Mouse (Mus musculus) liver, embryonic 15.5 days (tissue): ENCODE data around the gene Kdm5b. TPM values are rescaled to one million over a fixed set of nuclear protein-coding genes. Genes with fewer than 3 reads are reported as not detected.
"Not testable (repeated sequence)": the region's sequence is repeated elsewhere in the genome, so short reads cannot be mapped to it uniquely, and the experiment has no call there.

Experiments
- ATAC-seq: fragments of 200-750 bp; cut with Nextera tagmentation; 2 replicates; pipeline ENCODE4 v1.8.0; 2017; ENCODE audit warnings: moderate number of reproducible peaks, mild to moderate bottlenecking, moderate library complexity; ENCODE audit not compliant: insufficient read depth
- H3K27ac ChIP-seq: fragments of 300-500 bp; sonication (generic); replicated peaks from 2 replicates; pipeline ENCODE4 v1.5.1; 2015; ENCODE audit warnings: mild to moderate bottlenecking, inconsistent platforms
- H3K27me3 ChIP-seq: fragments of 300-500 bp; sonication (generic); 2 replicates; pipeline ENCODE4 v1.6.1; 2015; ENCODE audit warnings: mild to moderate bottlenecking, inconsistent platforms
- H3K36me3 ChIP-seq: fragments of 300-500 bp; sonication (generic); replicated peaks from 2 replicates; pipeline ENCODE4 v1.6.1; 2015; ENCODE audit warnings: moderate library complexity, mild to moderate bottlenecking, inconsistent platforms
- H3K4me1 ChIP-seq: fragments of 300-500 bp; sonication (generic); replicated peaks from 2 replicates; pipeline ENCODE4 v1.6.1; 2015; ENCODE audit warnings: inconsistent platforms
- H3K4me2 ChIP-seq: fragments of 300-500 bp; sonication (generic); 2 replicates; pipeline ENCODE4 v1.6.1; 2015; ENCODE audit warnings: moderate library complexity, mild to moderate bottlenecking, inconsistent platforms
- H3K4me3 ChIP-seq: fragments of 300-500 bp; sonication (generic); replicated peaks from 2 replicates; pipeline ENCODE4 v1.5.1; 2015; ENCODE audit warnings: mild to moderate bottlenecking, inconsistent platforms
- H3K9ac ChIP-seq: fragments of 300-500 bp; sonication (generic); 2 replicates; pipeline ENCODE4 v1.6.1; 2015; ENCODE audit warnings: moderate library complexity, mild to moderate bottlenecking, inconsistent platforms
- H3K9me3 ChIP-seq: fragments of 300-500 bp; sonication (generic); replicated peaks from 2 replicates; pipeline ENCODE4 v1.6.1; 2016; ENCODE audit warnings: inconsistent platforms
- WGBS: fragments of 180-500 bp; shearing (Covaris S2); methylation state at CpG from one replicate; pipeline ENCODE4 v1.1.7; 2015; ENCODE audit warnings: mixed read lengths; ENCODE audit not compliant: insufficient replicate concordance; 5-methylcytosine and 5-hydroxymethylcytosine counted together
- polyA plus RNA-seq: library from polyadenylated mRNA; unstranded; fragments of >200 nt; fragmentation: Nextera tagmentation; extraction: Ambion mirVana; gene quantifications from 2 replicates; pipeline ENCODE4 v1.2.1, GENCODE M21; 2015

Kdm5b gene
- 5.6 TPM in 2 replicates for polyA plus RNA-seq

GRCm38 (mm10) chr1:134559976-134560375 lies at the start of gene Kdm5b:
Gene Kdm5b (plus strand): TSS chr1:134560171.
- peak within 1 kb of the TSS; percentile 77 for H3K9ac ChIP-seq
- ATAC-seq: 0 out of 2 replicates have a peak, but pooled peaks have one; percentile 4
- peak within 1 kb of the TSS; percentile 78 for H3K4me3 ChIP-seq
- 0 out of 2 replicates have a peak, but pooled peaks cover 2% of the 10 kb centered on the region for H3K27me3 ChIP-seq
- H3K27ac ChIP-seq: peak within 1 kb of the TSS; percentile 61
- under 1% methylated on average over 34 of the region's 34 CpGs for WGBS
- H3K9me3 ChIP-seq: no peaks in the 10 kb centered on the region
- H3K4me1 ChIP-seq: peaks cover 62% of the 10 kb centered on the region
- H3K4me2 ChIP-seq: peak within 1 kb of the TSS; percentile 98
- H3K36me3 ChIP-seq: no peaks in the 10 kb centered on the region

- WGBS: 33% methylated on average over 4 of the region's 4 CpGs
Measured at GRCm38 (mm10) chr1:134512183-134512582, 47.8 kb upstream of the Kdm5b start.

GRCm38 (mm10) chr1:134512584-134512983 lies 47.4 kb upstream of the Kdm5b start:
- peaks cover 14% of the 10 kb centered on the region for H3K36me3 ChIP-seq
- no peak overlapping the region for H3K9ac ChIP-seq
- no peak overlapping the region for H3K4me2 ChIP-seq
- H3K9me3 ChIP-seq: no peaks in the 10 kb centered on the region
- no peak overlapping the region for H3K27ac ChIP-seq
- ATAC-seq: no peak
- peaks cover 15% of the 10 kb centered on the region for H3K4me1 ChIP-seq
- H3K27me3 ChIP-seq: peaks cover 58% of the 10 kb centered on the region
- 56% methylated on average over 6 of the region's 6 CpGs for WGBS
- no peak overlapping the region for H3K4me3 ChIP-seq

More at GRCm38 (mm10) chr1:134512183-134512582, 47.8 kb upstream of the Kdm5b start:
- peaks cover 58% of the 10 kb centered on the region for H3K27me3 ChIP-seq
- H3K4me2 ChIP-seq: no peak overlapping the region
- H3K27ac ChIP-seq: no peak overlapping the region
- H3K4me3 ChIP-seq: no peak overlapping the region
- no peak for ATAC-seq
- no peaks in the 10 kb centered on the region for H3K9me3 ChIP-seq
- no peak overlapping the region for H3K9ac ChIP-seq
- H3K4me1 ChIP-seq: peaks cover 15% of the 10 kb centered on the region
- peaks cover 18% of the 10 kb centered on the region for H3K36me3 ChIP-seq

- no peak for ATAC-seq
- WGBS: 2% methylated on average over 38 of the region's 38 CpGs
- Histone ChIP-seq H3K9ac (peak overlapping the region; percentile 14), H3K36me3 (peaks cover 6% of the 10 kb centered on the region), H3K27me3 (peaks cover 58% of the 10 kb centered on the region), H3K4me1 (peaks cover 15% of the 10 kb centered on the region), H3K4me3 (peak overlapping the region; percentile 51), H3K4me2 (peak overlapping the region; percentile 72), H3K27ac (no peak overlapping the region), H3K9me3 (no peaks in the 10 kb centered on the region)
Measured at GRCm38 (mm10) chr1:134513312-134513860, 46.6 kb upstream of the Kdm5b start.

GRCm38 (mm10) chr1:134513876-134514590 lies 45.9 kb upstream of the Kdm5b start:
- Histone ChIP-seq H3K4me1 (peaks cover 19% of the 10 kb centered on the region), H3K4me2 (peak overlapping the region; percentile 72), H3K27me3 (peaks cover 58% of the 10 kb centered on the region), H3K36me3 (0 out of 2 replicates have a peak, but pooled peaks cover 4% of the 10 kb centered on the region), H3K27ac (no peak overlapping the region), H3K9me3 (no peaks in the 10 kb centered on the region), H3K9ac (peak overlapping the region; percentile 14; the same call in 1 of the 2 replicates), H3K4me3 (peak overlapping the region; percentile 51)
- 41% methylated on average over 16 of the region's 16 CpGs for whole genome bisulfite sequencing
- ATAC-seq: no peak

GRCm38 (mm10) chr1:134515891-134516290 lies 44.1 kb upstream of the Kdm5b start:
- no peak for ATAC-seq

GRCm38 (mm10) chr1:134516491-134517198 lies 43.3 kb upstream of the Kdm5b start:
- H3K27me3 ChIP-seq: peaks cover 52% of the 10 kb centered on the region
- no peak overlapping the region for H3K4me3 ChIP-seq
- no peak overlapping the region for H3K4me2 ChIP-seq
- no peak overlapping the region for H3K9ac ChIP-seq
- H3K27ac ChIP-seq: no peak overlapping the region
- ATAC-seq: no peak
- H3K36me3 ChIP-seq: no peaks in the 10 kb centered on the region
- H3K4me1 ChIP-seq: peaks cover 34% of the 10 kb centered on the region
- 61% methylated on average over 4 of the region's 4 CpGs for WGBS
- no peaks in the 10 kb centered on the region for H3K9me3 ChIP-seq

More at GRCm38 (mm10) chr1:134515891-134516290, 44.1 kb upstream of the Kdm5b start:
- H3K36me3 ChIP-seq: no peaks in the 10 kb centered on the region
- no peak overlapping the region for H3K27ac ChIP-seq
- H3K9me3 ChIP-seq: no peaks in the 10 kb centered on the region
- H3K27me3 ChIP-seq: peaks cover 58% of the 10 kb centered on the region
- H3K9ac ChIP-seq: no peak overlapping the region
- H3K4me2 ChIP-seq: no peak overlapping the region
- H3K4me1 ChIP-seq: peaks cover 27% of the 10 kb centered on the region
- H3K4me3 ChIP-seq: no peak overlapping the region
- 69% methylated on average over 2 of the region's 2 CpGs for WGBS

GRCm38 (mm10) chr1:134517841-134518240 lies 42.1 kb upstream of the Kdm5b start:
- 82% methylated on average over 14 of the region's 14 CpGs for WGBS
- H3K27ac ChIP-seq, H3K4me2 ChIP-seq, H3K36me3 ChIP-seq, H3K9ac ChIP-seq, ATAC-seq, H3K4me3 ChIP-seq, H3K9me3 ChIP-seq: not testable (repeated sequence)
- H3K4me1 ChIP-seq: peaks cover 44% of the 10 kb centered on the region
- peaks cover 40% of the 10 kb centered on the region for H3K27me3 ChIP-seq

- no peaks in the 10 kb centered on the region for H3K36me3 ChIP-seq
- no peak overlapping the region for H3K9ac ChIP-seq
- ATAC-seq: peak; percentile 62; the same call in 1 of the 2 replicates
- 2% methylated on average over 7 of the region's 7 CpGs for WGBS
- H3K27me3 ChIP-seq: peaks cover 32% of the 10 kb centered on the region
- 0 out of 2 replicates have a peak overlapping the region, but pooled peaks have one; percentile 61 for H3K27ac ChIP-seq
- H3K4me3 ChIP-seq: no peak overlapping the region
- peaks cover 37% of the 10 kb centered on the region for H3K4me1 ChIP-seq
- peak overlapping the region; percentile 10; the same call in 1 of the 2 replicates for H3K4me2 ChIP-seq
- no peaks in the 10 kb centered on the region for H3K9me3 ChIP-seq
Measured at GRCm38 (mm10) chr1:134518677-134519076, 41.3 kb upstream of the Kdm5b start.

GRCm38 (mm10) chr1:134519201-134519600 lies 40.8 kb upstream of the Kdm5b start:
- Histone ChIP-seq H3K27me3 (peaks cover 26% of the 10 kb centered on the region), H3K4me1 (peaks cover 35% of the 10 kb centered on the region), H3K27ac (0 out of 2 replicates have a peak overlapping the region, but pooled peaks have one; percentile 61)
- H3K9me3 ChIP-seq, H3K9ac ChIP-seq, H3K4me2 ChIP-seq, H3K36me3 ChIP-seq, H3K4me3 ChIP-seq, ATAC-seq: not testable (repeated sequence)
- 82% methylated on average over 5 of the region's 5 CpGs for WGBS
